Mouse (Mus musculus): Measurements from ENCODE around the gene Otc.

GRCm38 (mm10) chrX:10297341-10297740 lies 45.2 kb downstream of the Otc start:
- TF ChIP-seq CTCF (IDR thresholded peaks at IDR 0.05; ENCODE audit: insufficient read depth, low read length) = no peak
- TF ChIP-seq POLR2A (IDR thresholded peaks at IDR 0.05; ENCODE audit: borderline replicate concordance, extremely low read depth, low read depth, low read length) = no peak

Data from lung, adult 2 months (tissue).